Mouse (Mus musculus): ENCODE results near the gene Pak6. TPM values are rescaled to one million over a fixed set of nuclear protein-coding genes. Genes with fewer than 3 reads are reported as not detected.
A peak's percentile ranks its signal among the peaks of the same experiment; 100 is the strongest.
"Not testable (repeated sequence)": the region's sequence is repeated elsewhere in the genome, so short reads cannot be mapped to it uniquely, and the experiment has no call there.

The Pak6 gene
- polyA plus RNA-seq, 1 experiment from 2014 or later, result 6.8 TPM

GRCm38 (mm10) chr2:118646665-118647064 is 16.4 kb upstream of the Pak6 start:
- 92% methylated on average over 5 of the region's 5 CpGs for WGBS

GRCm38 (mm10) chr2:118650697-118651096 is 12.4 kb upstream of the Pak6 start:
- H3K4me1 ChIP-seq; H3K4me2 ChIP-seq (replicated peaks); H3K4me3 ChIP-seq; H3K36me3 ChIP-seq; H3K27me3 ChIP-seq; H3K27ac ChIP-seq; H3K9me3 ChIP-seq (replicated peaks); ATAC-seq (ENCODE audit: low FRiP score); H3K9ac ChIP-seq: not testable (repeated sequence)
- 53% methylated on average over 2 of the region's 2 CpGs for WGBS

More at GRCm38 (mm10) chr2:118646665-118647064, 16.4 kb upstream of the Pak6 start:
- no peak overlapping the region for H3K27ac ChIP-seq
- no peaks in the 10 kb centered on the region for H3K9me3 ChIP-seq (replicated peaks)
- no peak overlapping the region for H3K9ac ChIP-seq
- no peak for ATAC-seq (ENCODE audit: low FRiP score)
- peaks cover 32% of the 10 kb centered on the region for H3K36me3 ChIP-seq
- H3K4me2 ChIP-seq (replicated peaks), result no peak overlapping the region
- no peaks in the 10 kb centered on the region for H3K4me1 ChIP-seq
- H3K4me3 ChIP-seq, result no peak overlapping the region
- no peaks in the 10 kb centered on the region for H3K27me3 ChIP-seq

- Histone ChIP-seq H3K9me3 (replicated peaks) (no peaks in the 10 kb centered on the region), H3K27ac (peak overlapping the region; percentile 56; the same call in 1 of the 2 replicates), H3K36me3 (no peaks in the 10 kb centered on the region), H3K9ac (no peak overlapping the region), H3K4me3 (no peak overlapping the region), H3K27me3 (peaks cover 7% of the 10 kb centered on the region; the same call in 1 of the 2 replicates), H3K4me1 (peaks cover 20% of the 10 kb centered on the region), H3K4me2 (replicated peaks) (no peak overlapping the region)
- WGBS, result 17% methylated on average over 3 of the region's 3 CpGs
- 0 out of 2 replicates have a peak, but pooled peaks have one; percentile 15 for ATAC-seq (ENCODE audit: low FRiP score)
These were observed 6.3 kb upstream of the Pak6 start for GRCm38 (mm10) chr2:118656688-118657281.

- Histone ChIP-seq H3K27ac (no peak overlapping the region), H3K36me3 (no peaks in the 10 kb centered on the region), H3K4me3 (no peak overlapping the region), H3K9ac (no peak overlapping the region), H3K9me3 (replicated peaks) (no peaks in the 10 kb centered on the region), H3K27me3 (peaks cover 23% of the 10 kb centered on the region), H3K4me2 (replicated peaks) (no peak overlapping the region), H3K4me1 (peaks cover 30% of the 10 kb centered on the region)
- WGBS, result 44% methylated on average over 4 of the region's 4 CpGs
- no peak for ATAC-seq (ENCODE audit: low FRiP score)
These were observed 4.6 kb upstream of the Pak6 start for GRCm38 (mm10) chr2:118658457-118658856.

- H3K4me3 ChIP-seq, result no peak overlapping the region
- H3K9me3 ChIP-seq (replicated peaks), result no peaks in the 10 kb centered on the region
- H3K9ac ChIP-seq, result no peak overlapping the region
- ATAC-seq (ENCODE audit: low FRiP score), result no peak
- 63% methylated on average over 1 of the region's 1 CpGs for WGBS
- peaks cover 35% of the 10 kb centered on the region for H3K4me1 ChIP-seq
- peak overlapping the region; percentile 66; the same call in 1 of the 2 replicates for H3K27ac ChIP-seq
- no peaks in the 10 kb centered on the region for H3K36me3 ChIP-seq
- H3K27me3 ChIP-seq, result peaks cover 29% of the 10 kb centered on the region
- H3K4me2 ChIP-seq (replicated peaks), result no peak overlapping the region
These were observed 4.0 kb upstream of the Pak6 start for GRCm38 (mm10) chr2:118659077-118659476.

- WGBS, result 87% methylated on average over 12 of the region's 12 CpGs
- Histone ChIP-seq H3K4me2 (replicated peaks) (peak overlapping the region; percentile 56), H3K4me3 (0 out of 2 replicates have a peak overlapping the region, but pooled peaks have one; percentile 30), H3K27ac (peak overlapping the region; percentile 66; the same call in 1 of the 2 replicates), H3K27me3 (peaks cover 33% of the 10 kb centered on the region), H3K4me1 (peaks cover 32% of the 10 kb centered on the region), H3K9me3 (replicated peaks) (no peaks in the 10 kb centered on the region), H3K36me3 (no peaks in the 10 kb centered on the region), H3K9ac (no peak overlapping the region)
- no peak for ATAC-seq (ENCODE audit: low FRiP score)
These were observed 3.6 kb upstream of the Pak6 start for GRCm38 (mm10) chr2:118659493-118659892.

GRCm38 (mm10) chr2:118659998-118660452 is 3.1 kb upstream of the Pak6 start:
- Histone ChIP-seq H3K4me1 (peaks cover 32% of the 10 kb centered on the region), H3K27ac (peak overlapping the region; percentile 66; the same call in 1 of the 2 replicates), H3K9me3 (replicated peaks) (no peaks in the 10 kb centered on the region), H3K4me2 (replicated peaks) (peak overlapping the region; percentile 56), H3K9ac (0 out of 2 replicates have a peak overlapping the region, but pooled peaks have one; percentile 55), H3K4me3 (peak overlapping the region; percentile 30), H3K36me3 (no peaks in the 10 kb centered on the region), H3K27me3 (peaks cover 35% of the 10 kb centered on the region)
- ATAC-seq (ENCODE audit: low FRiP score), result peak; percentile 81
- WGBS, result 3% methylated on average over 4 of the region's 4 CpGs

- Histone ChIP-seq H3K27ac (no peak overlapping the region), H3K4me2 (replicated peaks) (no peak overlapping the region), H3K36me3 (no peaks in the 10 kb centered on the region), H3K4me1 (peaks cover 31% of the 10 kb centered on the region), H3K27me3 (peaks cover 37% of the 10 kb centered on the region), H3K9ac (no peak overlapping the region), H3K4me3 (no peak overlapping the region), H3K9me3 (replicated peaks) (no peaks in the 10 kb centered on the region)
- ATAC-seq (ENCODE audit: low FRiP score), result no peak
- WGBS, result 86% methylated on average over 9 of the region's 9 CpGs
These were observed 1.2 kb upstream of the Pak6 start for GRCm38 (mm10) chr2:118661891-118662290.

GRCm38 (mm10) chr2:118663804-118664766 is 982 bp downstream of the Pak6 start:
- H3K27me3 ChIP-seq, result peaks cover 33% of the 10 kb centered on the region
- peak; percentile 26 for ATAC-seq (ENCODE audit: low FRiP score)
- H3K36me3 ChIP-seq, result no peaks in the 10 kb centered on the region
- H3K4me1 ChIP-seq, result peaks cover 26% of the 10 kb centered on the region
- H3K27ac ChIP-seq, result no peak overlapping the region
- WGBS, result 48% methylated on average over 19 of the region's 19 CpGs
- peak overlapping the region; percentile 40 for H3K4me3 ChIP-seq
- no peaks in the 10 kb centered on the region for H3K9me3 ChIP-seq (replicated peaks)
- peak overlapping the region; percentile 84 for H3K4me2 ChIP-seq (replicated peaks)
- H3K9ac ChIP-seq, result peak overlapping the region; percentile 67

GRCm38 (mm10) chr2:118664975-118665516 is 1.9 kb downstream of the Pak6 start:
- Histone ChIP-seq H3K9ac (no peak overlapping the region), H3K4me2 (replicated peaks) (no peak overlapping the region)

GRCm38 (mm10) chr2:118665616-118666015 is 2.5 kb downstream of the Pak6 start:
- Histone ChIP-seq H3K4me2 (replicated peaks) (no peak overlapping the region), H3K27ac (no peak overlapping the region), H3K36me3 (no peaks in the 10 kb centered on the region), H3K4me1 (peaks cover 21% of the 10 kb centered on the region), H3K4me3 (no peak overlapping the region), H3K27me3 (peaks cover 33% of the 10 kb centered on the region), H3K9ac (no peak overlapping the region), H3K9me3 (replicated peaks) (no peaks in the 10 kb centered on the region)
- WGBS, result 88% methylated on average over 4 of the region's 4 CpGs
- no peak for ATAC-seq (ENCODE audit: low FRiP score)

More at GRCm38 (mm10) chr2:118664975-118665516, 1.9 kb downstream of the Pak6 start:
- H3K4me1 ChIP-seq, result peaks cover 21% of the 10 kb centered on the region
- peaks cover 33% of the 10 kb centered on the region for H3K27me3 ChIP-seq
- no peak for ATAC-seq (ENCODE audit: low FRiP score)
- H3K4me3 ChIP-seq, result no peak overlapping the region
- H3K27ac ChIP-seq, result no peak overlapping the region
- 65% methylated on average over 3 of the region's 3 CpGs for WGBS
- H3K36me3 ChIP-seq, result no peaks in the 10 kb centered on the region
- H3K9me3 ChIP-seq (replicated peaks), result no peaks in the 10 kb centered on the region

- H3K4me2 ChIP-seq (replicated peaks), result no peak overlapping the region
- H3K4me3 ChIP-seq, result no peak overlapping the region
- H3K9me3 ChIP-seq (replicated peaks), result no peaks in the 10 kb centered on the region
- H3K36me3 ChIP-seq, result no peaks in the 10 kb centered on the region
- peaks cover 30% of the 10 kb centered on the region for H3K27me3 ChIP-seq
- no peak for ATAC-seq (ENCODE audit: low FRiP score)
- no peak overlapping the region for H3K27ac ChIP-seq
- H3K9ac ChIP-seq, result no peak overlapping the region
- peaks cover 21% of the 10 kb centered on the region for H3K4me1 ChIP-seq
- 68% methylated on average over 5 of the region's 5 CpGs for WGBS
These were observed 4.1 kb downstream of the Pak6 start for GRCm38 (mm10) chr2:118667181-118667580.
